Mouse (Mus musculus) cerebellum, adult 9-11 months (tissue): ENCODE data around the gene Pofut2.

Source experiments
- DNase-seq: peaks from one replicate; pipeline ENCODE4 v3.0.0; 2022

Pofut2 gene

DNA sequence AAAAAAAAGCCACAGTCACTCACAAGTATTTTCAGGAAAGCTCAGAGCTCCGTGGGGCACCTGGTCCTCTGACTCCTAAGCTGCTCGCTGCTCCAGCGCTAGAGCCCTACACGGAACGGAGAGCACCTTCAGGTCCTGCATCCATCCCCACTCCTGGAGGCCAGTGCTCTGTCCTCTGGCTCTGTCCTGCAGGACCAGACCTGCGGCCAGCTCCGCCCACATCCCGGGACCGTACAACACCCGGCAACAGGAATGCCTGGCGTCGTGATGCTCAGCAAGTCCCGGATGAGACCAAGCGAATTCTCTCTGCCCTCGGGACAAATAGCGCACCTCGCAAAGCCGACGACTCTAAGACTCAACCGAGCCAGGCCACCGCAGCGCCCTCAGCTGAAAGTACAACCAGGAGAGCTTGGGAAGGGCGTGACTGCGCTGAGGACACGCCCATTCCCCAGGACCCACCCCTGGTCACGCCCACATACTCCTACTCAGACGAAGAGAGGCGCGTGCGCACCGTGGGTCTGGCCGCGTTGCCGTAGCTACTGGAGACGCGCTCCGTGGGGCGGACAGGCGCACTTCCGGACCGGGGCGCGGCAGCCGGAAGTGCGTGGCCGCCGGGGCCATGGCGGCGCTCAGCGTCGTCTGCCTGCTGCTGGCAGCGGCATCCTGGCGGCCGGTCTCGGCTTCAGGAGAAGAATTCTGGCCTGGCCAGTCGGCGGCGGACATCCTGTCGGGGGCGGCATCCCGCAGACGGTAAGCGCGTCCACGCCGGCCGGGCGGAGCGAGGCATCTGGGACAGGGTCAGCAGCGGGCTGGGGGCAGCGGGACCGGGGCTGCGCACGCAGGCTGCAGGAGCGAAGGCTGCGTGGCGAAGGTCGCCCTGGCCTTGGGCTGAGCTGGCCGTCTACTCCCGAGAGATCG lies at the start of gene Pofut2:
Gene Pofut2, plus strand, starts transcription at position 515 of the 918 bp plus-strand sequence.
- DNase-seq, result peak; percentile 97

DNA sequence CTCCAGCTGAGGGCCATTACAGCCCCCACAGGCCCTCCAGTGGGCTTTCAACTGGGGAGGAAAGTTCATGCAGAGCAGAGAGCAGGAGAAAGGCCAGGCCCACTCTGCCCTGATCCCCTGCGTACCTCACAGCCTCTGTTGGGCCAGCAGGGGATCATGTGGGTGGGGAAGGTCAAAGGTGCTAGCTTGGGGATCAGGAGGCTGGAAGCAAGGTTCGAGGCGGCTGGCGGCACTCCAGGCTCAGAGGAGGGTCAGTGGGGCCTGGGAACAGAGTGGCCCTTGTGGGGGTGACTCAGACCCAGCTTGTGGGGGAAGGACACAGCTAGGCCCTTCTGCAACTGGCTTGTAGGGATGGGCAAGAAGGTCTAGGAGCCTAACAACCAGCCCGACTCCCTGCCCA lies 49.8 kb upstream of the Pofut2 start:
- no peak for DNase-seq

DNA sequence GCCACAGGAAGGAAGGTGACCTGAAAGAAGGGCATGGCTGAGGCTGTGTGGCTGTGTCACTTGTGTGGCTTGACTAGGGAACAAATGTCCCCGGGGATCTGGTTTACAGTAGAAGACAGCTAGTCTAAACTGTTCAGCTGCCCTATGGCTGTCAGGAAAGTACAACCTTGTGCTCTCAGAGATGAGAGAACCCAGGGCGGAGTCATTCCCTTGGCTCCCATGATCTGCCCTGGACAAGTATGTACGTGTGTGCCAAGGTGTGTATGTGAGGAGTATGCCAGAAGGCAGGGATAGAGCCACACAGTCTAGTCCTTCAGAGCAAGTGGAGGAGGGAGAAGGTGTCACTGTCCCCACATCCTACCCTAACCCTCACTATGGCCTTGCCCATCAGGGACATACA lies 48.4 kb upstream of the Pofut2 start:
- DNase-seq, result no peak

DNA sequence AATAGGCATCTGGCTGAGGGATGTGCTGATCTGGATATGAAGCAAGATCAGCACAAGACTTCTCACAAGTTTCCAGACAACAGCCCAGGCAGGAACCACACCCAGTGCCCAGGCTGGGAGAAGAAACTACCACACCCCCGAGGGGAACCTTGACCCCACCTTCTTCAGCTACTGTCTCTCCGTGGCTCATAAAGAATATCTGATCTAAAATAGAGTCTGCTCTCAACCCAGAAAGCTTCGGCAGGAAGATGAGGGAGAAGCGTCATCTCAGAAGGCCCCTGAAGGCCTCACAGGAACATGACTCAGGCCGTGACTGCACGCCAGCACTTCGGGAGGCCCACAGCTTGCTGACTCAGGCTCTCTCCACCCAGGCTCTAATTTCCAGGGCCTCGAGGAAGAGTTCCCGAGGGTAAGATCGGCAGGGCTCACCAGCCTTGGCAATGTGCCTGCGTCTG lies 47.9 kb upstream of the Pofut2 start:
- no peak for DNase-seq

DNA sequence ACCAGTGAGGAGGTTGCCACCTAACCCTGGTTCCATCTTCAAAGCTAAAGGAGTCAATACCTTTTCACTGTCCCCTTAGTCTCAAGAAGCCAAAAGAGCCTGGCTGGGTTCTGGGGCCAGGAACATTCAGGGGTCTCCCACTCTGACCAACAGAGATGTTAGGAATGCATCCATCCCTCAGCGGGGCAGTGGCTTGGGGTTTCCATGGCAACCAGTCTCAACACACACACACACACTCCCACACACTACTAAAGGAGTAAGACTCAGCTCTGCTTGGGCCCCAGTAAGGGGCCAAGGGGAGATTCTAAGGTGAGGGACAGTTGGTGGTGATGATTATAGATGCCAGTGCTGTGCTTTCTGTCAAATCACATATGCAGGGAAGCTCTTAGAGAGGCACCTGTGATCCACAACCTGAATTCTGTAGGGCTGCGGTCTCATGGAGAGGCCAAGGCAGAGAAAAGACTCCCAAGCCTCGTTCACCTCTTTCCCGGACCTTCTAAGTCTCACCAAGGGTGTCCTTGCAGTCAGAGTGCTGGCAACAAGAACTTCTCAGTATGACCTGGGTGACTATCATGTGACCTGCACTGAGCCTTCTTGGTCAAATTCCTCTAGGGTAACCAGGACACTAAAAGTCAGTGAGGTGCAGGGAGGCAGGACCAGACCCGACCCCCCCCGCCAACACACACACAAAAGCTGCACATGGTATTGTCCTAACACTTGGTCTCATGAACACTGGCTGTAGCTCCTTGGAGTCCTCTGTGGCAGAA lies 46.5 kb upstream of the Pofut2 start:
- DNase-seq, result no peak

DNA sequence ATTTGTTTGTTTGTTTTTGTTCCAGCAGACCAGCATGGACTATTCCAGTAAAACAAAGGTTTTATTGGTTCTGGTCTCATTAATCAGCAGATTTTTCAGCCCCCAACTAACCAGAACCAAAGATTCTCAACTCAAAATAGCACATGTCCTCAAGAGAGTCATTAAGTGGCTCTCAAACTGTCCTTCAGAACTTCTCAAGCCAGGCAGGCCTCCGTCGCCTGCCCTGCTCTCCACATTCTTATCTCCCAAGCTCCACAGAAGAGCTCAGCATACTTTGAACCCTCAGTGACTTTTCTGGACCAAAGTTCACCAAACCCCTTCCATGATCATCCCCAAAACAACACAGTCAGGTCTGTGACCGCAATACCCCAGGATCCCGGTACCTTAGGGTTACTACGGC lies 45.5 kb upstream of the Pofut2 start:
- no peak for DNase-seq

DNA sequence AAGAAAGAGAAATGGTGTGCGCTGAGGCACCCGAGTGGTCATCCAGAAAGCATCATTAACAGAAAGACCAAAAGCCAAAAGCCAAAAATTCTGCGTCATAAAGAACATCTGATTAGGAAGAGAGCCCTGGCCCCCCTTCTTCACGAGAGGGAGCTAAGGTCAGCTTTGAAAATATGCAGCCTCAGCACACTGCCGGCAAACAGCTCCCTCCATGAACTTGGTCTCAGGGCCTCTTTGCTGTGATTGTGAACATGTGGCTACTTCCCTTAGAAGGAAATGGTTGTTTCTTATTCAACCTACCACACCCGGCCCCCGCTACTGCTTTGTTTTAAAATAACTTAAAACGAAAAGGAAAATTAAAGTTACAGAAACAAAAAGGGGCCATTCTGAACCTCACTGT lies 44.4 kb upstream of the Pofut2 start:
- DNase-seq, result no peak

DNA sequence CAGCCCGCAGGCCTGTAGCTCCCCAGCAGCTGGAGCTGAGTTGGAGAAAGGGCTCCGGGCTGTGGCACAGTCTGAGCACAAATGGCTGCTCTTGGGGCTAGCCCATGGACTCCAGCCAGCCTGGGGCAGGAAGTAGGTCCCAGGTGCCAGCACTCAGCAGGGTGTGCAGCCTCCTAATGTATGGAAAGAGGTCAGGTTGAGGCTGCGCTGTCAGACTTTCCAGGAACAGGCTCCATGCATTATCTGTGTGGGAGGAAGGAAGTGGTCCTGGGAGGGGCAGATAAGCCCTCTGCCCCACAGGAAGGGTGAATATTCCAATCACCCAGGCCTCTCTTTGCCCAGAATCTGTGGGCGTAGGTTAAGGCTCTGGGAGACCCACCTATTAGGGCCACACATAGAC lies 43.4 kb upstream of the Pofut2 start:
- DNase-seq, result no peak

DNA sequence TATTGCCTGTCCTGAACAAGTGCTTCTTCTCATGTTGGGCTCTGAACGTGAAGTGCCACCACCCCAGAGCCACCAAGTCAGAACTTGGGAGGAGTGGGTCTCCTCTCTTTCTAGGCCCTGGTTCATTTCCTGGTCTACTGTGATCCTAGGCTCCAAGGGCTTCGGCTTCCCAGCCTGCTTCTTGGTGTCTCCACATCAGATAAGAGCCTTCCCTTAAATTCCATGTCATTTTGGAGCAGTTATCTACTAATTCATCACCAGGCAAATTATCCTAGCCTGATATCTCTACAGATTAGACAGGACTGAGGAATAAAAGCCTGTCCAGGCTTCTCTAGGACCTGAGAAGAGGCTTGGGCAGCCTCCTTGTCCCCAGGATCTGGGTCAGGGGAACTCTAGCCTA lies 42.7 kb upstream of the Pofut2 start:
- no peak for DNase-seq

DNA sequence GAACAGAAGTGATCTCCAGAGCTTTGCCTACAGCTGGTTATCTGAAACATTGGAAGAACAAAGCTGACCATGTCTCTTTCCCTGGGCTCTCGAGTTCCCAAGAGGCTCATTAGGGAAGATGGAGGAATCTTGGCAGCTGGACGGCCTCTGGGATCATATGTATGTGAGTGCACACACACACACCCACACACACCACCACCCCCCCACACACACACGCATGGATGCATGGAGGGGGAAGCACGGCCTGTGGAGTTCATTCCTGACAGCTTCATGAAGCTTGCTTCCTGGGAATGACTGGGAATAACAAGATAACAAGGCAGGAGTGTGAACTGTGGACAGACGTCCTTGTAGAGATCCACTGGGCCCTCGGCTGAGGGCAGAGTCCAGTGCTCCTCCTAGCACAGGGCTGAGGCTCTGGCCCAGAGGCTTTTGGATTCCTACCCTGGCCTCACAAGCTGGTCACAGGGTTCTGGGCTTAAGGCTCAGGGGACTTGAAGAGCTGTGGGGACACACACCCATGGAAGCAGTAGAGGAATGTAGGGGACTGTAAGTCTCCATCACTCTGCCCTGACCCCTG lies 41.8 kb upstream of the Pofut2 start:
- no peak for DNase-seq

DNA sequence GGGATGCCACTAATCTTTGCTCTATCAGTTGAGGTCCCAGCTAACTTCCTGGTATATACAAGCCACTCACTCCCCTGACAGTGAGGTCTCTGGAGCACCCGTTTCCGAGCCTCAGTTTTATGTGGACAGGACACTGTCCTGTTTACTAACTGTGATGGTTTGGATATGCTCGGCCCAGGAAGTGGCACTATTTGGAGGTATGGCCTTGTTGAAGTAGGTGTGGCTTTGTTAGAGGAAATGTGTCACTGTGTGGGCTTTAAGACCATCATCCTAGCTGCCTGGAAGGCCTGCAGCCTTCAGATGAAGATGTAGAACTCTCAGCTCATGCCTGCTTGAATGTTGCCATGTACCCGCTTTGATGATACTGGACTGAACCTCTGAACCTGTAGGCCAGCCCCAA lies 41.0 kb upstream of the Pofut2 start:
- DNase-seq, result no peak

DNA sequence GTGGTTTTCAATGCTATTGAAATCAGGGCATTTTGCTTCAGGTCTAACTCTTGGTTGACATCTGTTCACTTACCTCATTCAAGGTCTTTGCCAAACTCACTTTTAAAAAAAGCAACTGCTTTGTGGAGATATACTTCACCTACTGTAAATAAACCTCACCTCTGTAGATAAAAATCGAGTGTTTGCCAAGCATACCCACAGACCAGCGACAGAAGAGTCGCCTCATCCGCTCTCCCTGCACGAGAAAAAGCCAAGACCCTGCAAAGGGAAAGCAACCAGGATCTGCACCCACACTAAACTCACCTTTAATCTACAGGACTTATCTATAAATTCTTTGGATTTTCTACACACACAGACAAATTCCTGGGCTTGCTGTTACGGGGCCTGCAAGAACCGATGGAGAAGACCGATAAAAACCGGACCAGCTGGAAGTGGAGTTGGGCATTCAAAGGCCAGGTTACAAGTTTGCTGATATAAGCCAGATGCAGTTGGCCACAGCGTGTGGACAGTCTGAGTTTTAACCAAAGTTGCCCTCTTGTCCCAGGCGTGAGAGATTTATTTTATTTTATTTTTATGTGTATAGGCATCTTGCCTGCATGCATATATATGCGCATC lies 39.5 kb upstream of the Pofut2 start:
- DNase-seq, result no peak

DNA sequence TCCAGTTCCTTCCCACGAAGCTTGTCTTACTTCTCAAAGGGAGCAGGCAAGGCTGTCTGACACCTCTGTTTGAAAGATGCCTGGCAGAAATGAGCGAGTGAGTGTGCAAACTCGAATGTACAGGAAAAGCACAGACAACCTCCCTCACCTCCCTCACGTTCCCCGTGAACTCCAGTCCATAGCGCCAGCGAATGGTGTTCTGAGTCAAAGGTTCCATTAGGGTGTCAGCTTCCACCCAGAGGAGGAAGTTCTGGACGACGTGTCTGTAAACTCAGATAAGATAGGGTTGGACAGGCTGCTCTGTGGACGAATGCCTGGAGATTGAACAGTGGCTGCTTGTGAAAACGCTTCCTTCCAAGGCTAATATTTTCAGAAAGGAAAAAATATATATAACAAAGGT lies 37.9 kb upstream of the Pofut2 start:
- no peak for DNase-seq

DNA sequence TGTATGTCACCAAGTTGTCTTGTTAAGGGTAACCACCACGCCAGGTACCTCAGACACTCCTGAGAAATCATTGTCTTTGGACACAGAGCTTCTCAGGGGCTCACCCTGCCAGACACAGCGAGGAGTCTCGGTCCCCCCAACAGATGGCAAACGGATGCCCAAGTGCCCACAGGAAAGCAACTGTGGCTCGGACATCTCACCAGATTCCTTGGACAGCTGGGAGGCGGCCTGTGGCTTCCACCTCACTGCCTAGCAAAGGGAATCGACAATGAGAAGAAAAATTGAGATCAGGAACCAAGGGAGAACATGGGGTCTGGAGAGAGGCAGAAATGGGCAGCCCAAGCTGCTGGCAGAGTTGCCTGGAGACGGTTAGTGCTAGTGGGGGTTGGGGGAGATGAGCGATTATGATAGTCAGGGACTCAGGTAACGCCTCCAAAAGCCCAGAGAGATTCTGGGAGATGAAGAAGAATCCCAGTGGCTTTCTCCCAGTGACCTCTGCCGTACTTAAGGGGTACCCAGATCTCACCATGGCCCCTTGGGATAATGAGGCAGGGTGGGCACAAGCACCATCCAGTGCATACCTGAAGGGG lies 36.0 kb upstream of the Pofut2 start:
- DNase-seq, result no peak

DNA sequence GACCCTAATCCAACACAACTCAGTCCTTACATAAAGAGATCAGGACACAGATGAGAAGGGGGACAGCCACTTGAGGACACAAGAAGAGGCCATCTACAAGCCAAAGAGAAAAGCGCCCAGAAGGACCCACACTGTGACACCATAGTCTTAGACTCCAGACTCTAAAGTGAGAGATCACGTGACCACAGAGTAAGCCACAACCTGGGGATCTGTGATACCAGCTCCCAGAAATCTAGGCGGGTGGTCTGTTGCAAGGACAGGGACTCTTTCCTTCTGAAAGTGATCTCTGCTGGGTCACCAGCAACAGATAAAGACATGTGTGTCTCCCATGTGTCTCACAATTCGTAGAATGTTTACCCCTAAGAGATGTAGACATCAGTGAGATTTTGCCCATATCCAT lies 34.6 kb upstream of the Pofut2 start:
- no peak for DNase-seq

DNA sequence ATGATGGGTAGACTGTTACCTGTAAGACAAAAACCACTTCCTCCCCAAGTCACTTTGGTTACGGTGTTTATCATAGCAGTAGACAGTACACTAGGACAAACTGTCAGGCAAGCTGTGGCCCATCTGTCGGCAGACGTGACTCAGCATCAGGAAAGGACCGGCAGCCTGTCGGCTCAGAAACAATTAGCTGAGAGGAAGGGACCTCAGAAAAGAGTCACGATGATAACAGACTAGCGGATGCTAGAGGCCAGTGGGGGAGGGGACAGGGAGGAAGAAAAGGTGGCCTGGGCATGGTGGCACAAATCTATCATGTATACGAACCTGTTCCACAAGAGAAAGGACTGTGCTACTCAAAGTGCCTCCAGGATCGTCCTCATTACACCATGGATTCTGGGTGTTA lies 33.6 kb upstream of the Pofut2 start:
- DNase-seq, result no peak

DNA sequence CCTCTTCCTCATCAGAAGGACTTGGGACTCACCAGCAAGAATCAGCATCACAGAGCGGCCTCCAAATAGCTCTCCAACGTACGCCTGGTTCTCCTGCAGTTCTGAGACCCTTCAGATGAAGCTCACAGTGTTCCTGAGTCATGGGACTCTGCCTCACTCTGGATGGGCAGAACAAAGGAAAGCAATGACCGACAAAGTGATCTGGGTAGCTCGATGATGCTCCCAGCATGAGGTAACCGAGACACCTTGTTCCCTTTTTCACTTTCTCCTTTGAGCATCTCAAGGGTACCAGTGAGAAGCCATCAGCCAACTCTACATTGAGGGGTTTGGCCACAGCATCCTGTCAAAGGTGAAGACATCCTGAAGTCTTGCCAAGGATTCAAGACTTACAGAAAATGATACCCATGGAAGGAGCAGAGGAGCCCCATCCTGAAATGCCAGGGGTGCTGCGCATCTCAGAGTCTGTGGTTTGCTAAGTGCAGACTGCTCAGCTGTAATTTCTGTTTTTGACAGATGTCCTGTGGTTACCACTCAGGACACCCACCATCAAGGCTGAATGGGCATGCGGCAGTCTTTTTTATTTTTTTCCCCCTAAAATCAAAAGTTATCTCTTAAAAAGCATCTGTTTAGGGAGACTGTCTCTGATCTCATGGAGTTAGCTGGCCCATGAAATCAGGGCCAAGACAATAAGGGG lies 32.9 kb upstream of the Pofut2 start:
- no peak for DNase-seq

DNA sequence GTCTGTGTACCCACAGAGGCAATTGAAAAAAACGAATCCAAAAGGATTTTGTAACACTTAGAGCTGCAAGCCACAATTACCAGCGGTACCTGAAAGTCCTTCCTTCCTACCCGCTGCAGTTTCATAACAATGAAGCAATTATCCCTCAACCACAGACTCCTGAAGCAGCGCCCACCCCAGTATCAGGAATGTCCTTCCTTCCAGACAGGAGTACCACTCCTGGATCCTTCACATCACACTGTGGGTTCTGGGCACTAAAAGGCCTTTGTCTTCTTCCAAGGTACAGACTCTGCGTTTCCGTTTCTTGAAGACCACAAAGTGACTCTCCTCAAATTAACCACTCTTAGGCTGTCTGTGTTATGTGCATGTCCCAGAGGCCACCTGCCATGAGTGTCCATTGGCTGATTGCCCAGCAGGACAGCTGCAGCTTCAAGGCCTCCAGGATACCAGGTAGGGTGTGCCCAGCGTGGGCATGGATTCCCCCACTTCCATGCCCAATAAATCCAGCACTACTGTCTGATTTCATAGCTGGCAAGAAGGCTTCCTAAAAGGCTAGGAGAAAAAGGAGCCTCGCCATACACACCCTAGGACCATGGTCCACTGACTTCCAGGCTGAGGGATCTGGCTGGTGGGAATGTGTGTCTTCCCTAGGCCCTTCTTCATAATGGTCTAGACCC lies 32.2 kb upstream of the Pofut2 start:
- DNase-seq, result no peak

DNA sequence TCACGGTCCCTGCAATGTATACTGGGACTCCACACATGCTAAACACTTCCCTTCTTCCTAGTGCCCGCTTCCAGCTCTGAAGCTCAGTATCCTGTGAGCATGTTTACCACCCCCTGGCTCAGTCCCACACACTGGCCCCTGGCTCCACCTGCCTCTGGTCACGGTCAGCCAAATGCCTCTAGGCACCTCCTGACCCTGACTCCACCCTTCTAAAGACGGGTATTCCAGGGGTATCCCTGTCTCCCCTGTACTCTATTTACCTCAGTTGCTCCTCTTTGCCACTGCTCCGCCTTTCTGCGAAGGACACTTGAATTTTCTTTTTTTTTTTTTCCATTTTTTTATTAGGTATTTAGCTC lies 31.7 kb upstream of the Pofut2 start:
- DNase-seq, result no peak

DNA sequence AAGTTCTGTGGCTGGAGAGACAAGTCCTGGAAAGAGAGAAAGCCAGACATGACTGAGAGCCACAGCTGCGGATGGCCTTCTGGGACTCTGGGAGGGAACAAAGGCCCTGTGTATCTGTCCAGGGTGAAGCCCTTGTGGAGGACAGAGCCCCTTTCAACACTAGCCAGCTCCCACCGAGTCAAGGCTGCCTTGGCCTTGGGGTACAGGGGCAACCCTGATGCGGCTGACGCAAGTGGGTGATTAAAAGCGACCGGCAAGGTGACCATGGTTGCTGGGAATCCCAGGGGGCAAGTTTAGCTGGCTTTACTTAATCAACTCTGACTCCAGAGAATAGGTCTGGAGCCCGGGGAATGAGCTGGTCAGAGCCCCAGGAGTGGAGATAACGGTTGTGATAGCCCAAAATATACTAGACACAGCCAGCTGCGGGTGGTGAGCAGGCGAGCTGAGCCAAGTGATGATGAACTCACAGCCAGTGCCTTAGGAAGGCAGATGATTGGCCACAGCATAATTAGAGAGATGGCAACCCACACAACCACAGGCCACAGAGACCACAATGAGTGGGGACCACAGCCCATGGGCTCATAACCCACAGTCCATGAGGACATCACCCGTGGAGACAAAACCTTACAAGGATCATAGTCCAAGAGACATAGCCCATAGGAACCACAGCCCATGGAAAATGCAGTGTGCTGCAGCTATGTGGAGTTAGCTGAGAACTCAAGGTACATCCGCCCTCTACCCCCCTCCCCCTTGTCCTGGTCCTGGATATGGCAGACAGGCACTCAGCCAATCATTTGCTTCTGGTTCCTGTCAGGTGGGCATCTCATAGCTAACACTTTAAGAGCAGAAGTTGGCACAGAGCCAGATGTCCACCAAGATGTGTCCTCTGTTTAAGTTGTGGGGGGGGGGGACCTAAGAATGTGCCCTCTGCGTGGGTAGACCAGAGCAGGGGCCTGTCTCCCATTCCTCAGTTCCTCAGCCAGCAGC lies 29.1 kb upstream of the Pofut2 start:
- DNase-seq, result no peak
